Mouse (Mus musculus): ENCODE data around the gene Sox10.

DNA sequence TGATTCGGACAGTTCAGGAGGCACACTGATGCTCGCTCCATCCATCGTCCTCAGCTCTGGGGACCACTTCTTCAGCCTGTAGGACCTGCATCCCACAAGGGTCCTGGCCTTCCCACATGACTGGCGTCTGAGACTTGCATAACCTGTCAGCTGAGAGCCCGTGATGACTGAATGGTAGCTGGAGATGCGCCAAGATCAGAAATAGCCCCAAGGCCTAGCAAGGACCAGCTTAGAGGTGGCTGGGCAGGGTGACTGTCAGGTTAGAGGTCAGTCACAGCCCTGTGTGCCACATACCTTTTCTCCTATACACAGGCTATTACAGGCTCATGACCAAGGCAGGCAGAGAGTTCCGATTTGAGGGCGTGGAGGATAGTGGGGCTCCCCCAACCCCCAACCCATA lies 30.5 kb upstream of the Sox10 start:
- TF ChIP-seq USF1 (IDR thresholded peaks at IDR 0.05; ENCODE audit: low read depth) (no peak), CTCF (IDR thresholded peaks at IDR 0.05; ENCODE audit: control insufficient read depth, insufficient read depth, insufficient read length) (no peak), MAX (IDR thresholded peaks at IDR 0.05) (no peak), MYOD1 (IDR thresholded peaks at IDR 0.05; ENCODE audit: control insufficient read depth, insufficient read length, low read depth) (no peak)

Data from C2C12 (cell line).